Mouse (Mus musculus) brain, adult 2 months (tissue): ENCODE measurements at regions not wholly inside any gene's neighbourhood (a gene's known extent, or its start where the extent isn't known, plus 50 kb on each side); places are given as distances from the start of the nearest gene placed in this dataset.

Source experiments
- DNase-seq: peaks from one replicate; pipeline ENCODE4 v3.0.0; 2011; ENCODE audit warnings: low read depth, low spot score

GRCm38 (mm10) chr8:96929901-96930300 is 1041.6 kb upstream of the Got2 start:
- no peak for DNase-seq

GRCm38 (mm10) chr8:96880956-96881355 is 992.6 kb upstream of the Got2 start:
- DNase-seq, result peak; percentile 29

DNA sequence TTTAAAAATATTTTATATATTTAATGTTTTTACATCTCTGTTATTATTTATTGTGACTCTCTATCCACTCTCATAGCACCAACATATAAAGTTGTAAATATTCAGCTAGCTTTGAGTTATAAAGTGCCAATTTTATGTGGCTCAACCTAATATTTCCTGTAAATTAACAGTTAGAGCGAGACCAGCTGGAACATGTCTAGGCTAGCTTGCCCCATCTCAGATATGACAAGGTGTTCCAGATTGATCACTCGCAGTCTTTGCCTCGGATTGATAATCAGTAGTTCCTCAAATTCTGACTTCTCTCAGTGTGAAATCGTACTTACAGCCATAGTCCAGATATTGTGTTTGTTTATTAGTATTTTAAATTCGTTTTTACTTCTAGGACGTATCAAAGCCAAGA is 990.4 kb upstream of the Got2 start:
- DNase-seq, result no peak

- no peak for DNase-seq
Measured at GRCm38 (mm10) chr8:96873465-96874094, 985.2 kb upstream of the Got2 start.

GRCm38 (mm10) chr8:96868178-96869080 is 980.1 kb upstream of the Got2 start:
- DNase-seq, result no peak

- peak; percentile 23 for DNase-seq
Measured at GRCm38 (mm10) chr8:96864606-96865005, 976.3 kb upstream of the Got2 start.

DNA sequence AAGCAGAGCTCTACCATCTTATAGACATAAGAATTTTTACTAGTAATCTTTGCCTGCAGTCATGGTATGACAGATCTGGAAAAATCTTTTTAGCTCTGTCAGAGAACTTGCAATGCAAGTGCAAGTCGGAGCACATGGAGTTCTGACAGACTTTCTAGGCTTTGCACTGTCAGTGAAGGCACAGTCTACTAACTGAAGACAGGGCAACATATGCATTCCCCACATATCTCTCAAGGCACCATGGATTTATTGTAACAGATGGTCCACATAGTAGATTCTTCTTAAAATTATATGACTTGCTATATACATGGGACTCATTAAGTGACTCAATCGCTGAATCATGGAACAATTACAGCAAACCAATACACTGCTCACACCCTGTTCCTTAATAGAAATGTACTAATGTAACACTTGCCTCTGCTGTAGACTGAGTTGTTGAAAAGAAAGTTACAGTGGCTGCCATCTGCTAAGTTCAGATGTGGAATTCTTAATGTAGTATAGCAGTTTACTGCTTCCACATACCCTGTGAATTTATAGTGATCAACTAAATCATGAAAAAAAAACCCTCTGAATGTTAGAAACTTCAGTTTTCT is 972.6 kb upstream of the Got2 start:
- peak; percentile 32 for DNase-seq

DNA sequence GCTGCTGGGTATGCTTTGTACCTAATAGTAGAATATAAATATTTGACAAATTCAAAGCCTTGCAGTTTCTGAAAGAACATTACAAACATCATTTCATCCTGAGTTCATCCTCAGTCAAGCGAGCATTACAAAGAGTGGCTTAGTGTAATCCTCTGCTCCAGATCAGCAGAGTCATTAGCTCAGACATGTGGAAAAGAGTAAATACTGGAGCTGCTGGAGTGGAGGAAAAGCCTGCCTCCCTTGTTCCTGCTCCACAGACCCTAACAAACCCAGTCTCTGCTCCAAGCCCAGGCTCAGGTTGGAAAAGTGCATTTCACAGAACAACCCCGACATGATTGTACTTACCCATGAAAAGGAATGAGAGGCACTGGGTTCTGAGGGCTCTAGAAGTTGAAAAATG is 955.2 kb upstream of the Got2 start:
- no peak for DNase-seq

DNA sequence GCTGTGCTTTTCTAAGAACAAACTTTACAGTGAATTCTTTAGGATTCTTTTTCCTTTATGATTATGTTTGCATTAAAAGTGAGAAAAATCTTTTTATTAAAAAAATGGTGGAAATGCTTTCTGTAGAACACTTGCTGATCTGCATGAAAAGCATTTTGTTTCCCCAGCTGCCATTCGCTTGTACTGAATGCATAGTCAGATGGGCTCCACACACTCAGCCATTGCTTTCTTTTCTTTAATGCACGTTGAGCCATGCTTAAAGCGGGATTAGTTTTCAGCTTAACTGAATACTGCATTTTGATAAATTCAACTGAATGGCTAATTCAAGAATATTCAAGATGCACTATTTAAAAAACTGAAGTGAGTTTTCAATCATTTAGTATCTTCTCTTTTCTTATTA is 947.2 kb upstream of the Got2 start:
- DNase-seq, result no peak

DNA sequence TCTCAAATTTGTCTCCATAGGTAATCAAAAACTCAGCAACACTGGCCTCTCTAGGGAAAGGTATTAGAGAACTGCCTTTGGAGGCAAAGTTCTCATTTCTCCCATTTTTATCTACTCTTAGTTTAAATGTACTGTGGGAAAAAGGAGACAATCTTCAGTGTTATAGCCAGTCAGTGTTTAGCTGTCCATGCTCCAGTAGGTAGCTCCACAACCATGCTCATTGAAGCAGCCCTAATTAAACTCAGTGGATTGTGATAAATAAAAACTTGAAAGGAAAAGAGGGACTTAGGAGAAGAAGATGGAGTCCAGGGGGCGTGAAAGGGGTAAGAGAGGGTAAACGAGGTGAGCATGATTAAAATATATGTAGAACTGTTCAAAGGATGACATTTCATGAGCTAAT is 946.3 kb upstream of the Got2 start:
- no peak for DNase-seq

GRCm38 (mm10) chr8:96829253-96829652 is 940.9 kb upstream of the Got2 start:
- DNase-seq, result no peak

DNA sequence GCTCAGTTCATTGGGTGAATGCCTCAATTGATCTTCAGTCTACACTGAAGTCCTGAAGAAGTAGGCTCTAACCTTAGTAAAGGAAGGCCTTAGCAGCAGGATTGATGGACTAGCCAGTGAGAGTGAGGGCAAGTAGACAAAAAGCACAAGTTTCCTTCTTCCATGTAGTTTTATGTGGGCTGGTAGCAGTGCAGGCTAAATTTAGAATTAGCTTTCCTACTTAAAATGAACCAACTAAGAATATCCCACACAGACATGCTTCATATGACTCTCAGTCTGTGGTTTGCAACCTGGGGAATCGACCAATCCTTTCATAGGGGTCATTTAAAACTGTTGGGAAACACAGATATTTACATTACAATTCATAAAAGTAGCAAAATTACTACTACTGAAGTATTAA is 922.2 kb upstream of the Got2 start:
- peak; percentile 10 for DNase-seq
